Mouse (Mus musculus): ENCODE results near the gene AI464131.

The AI464131 gene

GRCm38 (mm10) chr4:41502986-41503412 lies at the start of gene AI464131:
Gene AI464131, minus strand, starts transcription at chr4:41503076.
- peak; percentile 93 to 98 for DNase-seq

- DNase-seq = peak; percentile 57 to 67
These were observed 49.7 kb upstream of the AI464131 start for GRCm38 (mm10) chr4:41552529-41552928.

- DNase-seq = peak; percentile 47 to 49
These were observed 44.2 kb upstream of the AI464131 start for GRCm38 (mm10) chr4:41547086-41547485.

GRCm38 (mm10) chr4:41545985-41546384 lies 43.1 kb upstream of the AI464131 start:
- peak; percentile 66 to 69 for DNase-seq

GRCm38 (mm10) chr4:41542136-41542535 lies 39.3 kb upstream of the AI464131 start:
- DNase-seq = no peak

GRCm38 (mm10) chr4:41534866-41535265 lies 32.0 kb upstream of the AI464131 start:
- no peak for DNase-seq

GRCm38 (mm10) chr4:41532420-41532819 lies 29.5 kb upstream of the AI464131 start:
- no peak for DNase-seq

- peak; percentile 68 to 74 for DNase-seq
These were observed 25.1 kb upstream of the AI464131 start for GRCm38 (mm10) chr4:41527996-41528395.

GRCm38 (mm10) chr4:41527076-41527475 lies 24.2 kb upstream of the AI464131 start:
- no peak for DNase-seq

- no peak for DNase-seq
These were observed 23.7 kb upstream of the AI464131 start for GRCm38 (mm10) chr4:41526553-41526952.

- DNase-seq = no peak
These were observed 22.0 kb upstream of the AI464131 start for GRCm38 (mm10) chr4:41524829-41525228.

GRCm38 (mm10) chr4:41523839-41524238 lies 21.0 kb upstream of the AI464131 start:
- DNase-seq = no peak

GRCm38 (mm10) chr4:41522788-41523187 lies 19.9 kb upstream of the AI464131 start:
- DNase-seq = peak; percentile 55 to 69

- no peak for DNase-seq
These were observed 19.3 kb upstream of the AI464131 start for GRCm38 (mm10) chr4:41522136-41522535.

GRCm38 (mm10) chr4:41520641-41521040 lies 17.8 kb upstream of the AI464131 start:
- no peak for DNase-seq

- DNase-seq = no peak
These were observed 16.3 kb upstream of the AI464131 start for GRCm38 (mm10) chr4:41519195-41519594.

GRCm38 (mm10) chr4:41518349-41518748 lies 15.5 kb upstream of the AI464131 start:
- no peak for DNase-seq

GRCm38 (mm10) chr4:41517233-41517632 lies 14.4 kb upstream of the AI464131 start, which contains the start of gene 1110017D15Rik:
Gene 1110017D15Rik, minus strand, starts transcription at chr4:41517333.
- DNase-seq = no peak

GRCm38 (mm10) chr4:41513714-41514113 lies 10.8 kb upstream of the AI464131 start:
- no peak for DNase-seq

- no peak for DNase-seq
These were observed 10.4 kb upstream of the AI464131 start for GRCm38 (mm10) chr4:41513309-41513708.

- DNase-seq = no peak
These were observed 5.1 kb upstream of the AI464131 start for GRCm38 (mm10) chr4:41507998-41508397.

GRCm38 (mm10) chr4:41507326-41507924 lies 4.5 kb upstream of the AI464131 start:
- DNase-seq = no peak

GRCm38 (mm10) chr4:41506906-41507305 lies 4.0 kb upstream of the AI464131 start:
- peak; percentile 87 to 88 for DNase-seq

- DNase-seq = peak; percentile 54 to 67
These were observed 3.3 kb upstream of the AI464131 start for GRCm38 (mm10) chr4:41506156-41506555.

GRCm38 (mm10) chr4:41505131-41505551 lies 2.3 kb upstream of the AI464131 start:
- DNase-seq = no peak
